Mouse (Mus musculus): ENCODE measurements around the gene Ipmk. TPM values are rescaled to one million over a fixed set of nuclear protein-coding genes. Genes with fewer than 3 reads are reported as not detected.

Ipmk gene
- total RNA-seq, 4 experiments from 2014 or later: 15.1 to 20.6 (median 17.4) TPM

Other genes with a start within 250 kb of the Ipmk start
- gene Bicc1, start 188.1 kb upstream of the Ipmk start, total RNA-seq (2022): 10 to 100 TPM; 11.8 to 17.8 (median 14.1) TPM
- 10 to 100 TPM; 48.6 to 80.2 (median 59.5) TPM for gene Tfam, start 109.5 kb upstream of the Ipmk start, total RNA-seq (2022)
- gene Ube2d1, start 62.5 kb upstream of the Ipmk start, total RNA-seq (2022): 10 to 100 TPM; 44.7 to 54.1 (median 47.0) TPM
- 100 to 1,000 TPM; 324 to 355 (median 343) TPM for gene Cisd1, start 2.8 kb upstream of the Ipmk start, total RNA-seq (2022)